Mouse (Mus musculus) megakaryocyte-erythroid progenitor cell, adult 5-6 weeks (primary cell): ENCODE data around the gene Cux1. TPM values are rescaled to one million over a fixed set of nuclear protein-coding genes. Genes with fewer than 3 reads are reported as not detected.
A peak's percentile ranks its signal among the peaks of the same experiment; 100 is the strongest.
"Not testable (repeated sequence)": the region's sequence is repeated elsewhere in the genome, so short reads cannot be mapped to it uniquely, and the experiment has no call there.

Source experiments
- ATAC-seq: replicated peaks from 2 replicates; pipeline ENCODE4 v1.8.0; 2016; ENCODE audit warnings: mild to moderate bottlenecking, inconsistent platforms; ENCODE audit not compliant: severe bottlenecking, poor library complexity, low FRiP score, low TSS enrichment
- total RNA-seq, 2 experiments: library from RNA; stranded (forward) in 1 of 2; stranded (reverse) in 1 of 2; fragments of 200-1000, 215-1000 nt in 1 of 2; fragments of >200 nt in 1 of 2; fragmentation: Nextera tagmentation in 1 of 2; gene quantifications; 2 replicates each; pipeline ENCODE4 v1.2.3; 2014 to 2017

The Cux1 gene
- total RNA-seq, 2 experiments from 2014 or later, result 97.0 to 105 TPM

DNA sequence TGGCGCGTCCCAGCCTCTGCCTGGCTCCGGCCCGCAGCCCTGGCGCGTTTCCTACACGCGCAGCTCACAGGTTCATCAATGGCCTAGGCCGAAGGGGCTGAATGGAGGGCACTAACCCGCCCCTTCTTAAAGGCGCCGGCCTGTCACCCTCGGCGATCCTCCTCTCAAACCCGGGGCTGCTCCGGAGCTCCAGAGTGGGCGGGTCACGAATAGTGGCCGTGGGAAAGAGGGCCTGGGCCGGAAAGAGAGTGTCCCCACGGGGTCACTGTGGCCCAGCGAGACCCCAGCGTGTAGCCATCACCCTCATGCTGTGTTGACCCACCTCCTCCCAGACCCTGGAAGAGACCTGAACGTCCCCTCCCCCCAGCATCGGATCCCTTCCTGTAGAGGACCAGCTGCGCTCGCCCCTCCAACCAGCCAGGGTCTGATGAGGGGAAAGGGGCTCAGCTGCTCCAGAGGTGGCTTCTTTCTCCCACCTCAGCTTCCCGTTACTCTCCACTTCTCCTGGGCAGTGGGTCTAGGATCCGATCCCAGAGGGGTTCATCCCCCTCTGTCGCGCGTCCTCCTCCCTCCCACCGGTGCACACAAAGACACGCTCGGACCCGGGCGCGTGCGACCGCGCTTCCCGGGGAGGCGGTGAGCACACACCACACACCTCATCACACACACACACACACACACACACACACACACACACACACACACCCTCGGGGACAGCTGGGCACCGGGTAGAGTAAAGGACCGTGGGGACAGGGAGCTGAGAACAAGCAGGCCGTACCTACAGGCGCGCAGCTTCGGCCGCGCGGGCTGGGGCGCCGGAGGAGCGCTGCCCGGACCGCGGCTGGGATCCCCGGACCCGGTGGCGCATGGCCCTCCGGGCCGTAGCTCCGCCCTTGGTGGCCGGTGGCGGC lies 323.2 kb downstream of the Cux1 start:
- ATAC-seq, result 0 out of 2 replicates have a peak, but pooled peaks have one; percentile 11

DNA sequence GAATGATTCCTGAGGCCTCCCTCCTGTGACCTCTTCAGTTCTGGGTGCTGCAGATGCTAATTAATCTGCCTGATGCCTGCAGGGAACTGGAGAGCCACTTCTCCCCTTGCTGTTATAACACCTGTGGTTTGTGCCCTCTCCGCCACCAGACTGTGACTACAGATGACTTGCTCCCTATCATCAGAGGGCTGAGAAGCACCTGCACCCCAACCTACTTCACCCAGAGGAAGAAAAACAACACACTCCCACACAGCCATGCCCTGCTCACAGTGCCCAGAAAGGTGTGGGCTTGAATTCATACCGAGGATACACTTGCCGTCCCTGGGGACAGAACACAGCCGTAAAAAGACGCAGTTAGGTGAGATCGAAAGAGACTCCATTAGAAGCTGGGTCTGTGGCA lies 326.1 kb downstream of the Cux1 start:
- no peak for ATAC-seq

- no peak for ATAC-seq
These were observed 326.9 kb downstream of the Cux1 start for GRCm38 (mm10) chr5:136240381-136240780.

GRCm38 (mm10) chr5:136237607-136238006 lies 329.7 kb downstream of the Cux1 start:
- ATAC-seq, result 0 out of 2 replicates have a peak, but pooled peaks have one; percentile 15

GRCm38 (mm10) chr5:136236611-136237010 lies 330.7 kb downstream of the Cux1 start:
- no peak for ATAC-seq

DNA sequence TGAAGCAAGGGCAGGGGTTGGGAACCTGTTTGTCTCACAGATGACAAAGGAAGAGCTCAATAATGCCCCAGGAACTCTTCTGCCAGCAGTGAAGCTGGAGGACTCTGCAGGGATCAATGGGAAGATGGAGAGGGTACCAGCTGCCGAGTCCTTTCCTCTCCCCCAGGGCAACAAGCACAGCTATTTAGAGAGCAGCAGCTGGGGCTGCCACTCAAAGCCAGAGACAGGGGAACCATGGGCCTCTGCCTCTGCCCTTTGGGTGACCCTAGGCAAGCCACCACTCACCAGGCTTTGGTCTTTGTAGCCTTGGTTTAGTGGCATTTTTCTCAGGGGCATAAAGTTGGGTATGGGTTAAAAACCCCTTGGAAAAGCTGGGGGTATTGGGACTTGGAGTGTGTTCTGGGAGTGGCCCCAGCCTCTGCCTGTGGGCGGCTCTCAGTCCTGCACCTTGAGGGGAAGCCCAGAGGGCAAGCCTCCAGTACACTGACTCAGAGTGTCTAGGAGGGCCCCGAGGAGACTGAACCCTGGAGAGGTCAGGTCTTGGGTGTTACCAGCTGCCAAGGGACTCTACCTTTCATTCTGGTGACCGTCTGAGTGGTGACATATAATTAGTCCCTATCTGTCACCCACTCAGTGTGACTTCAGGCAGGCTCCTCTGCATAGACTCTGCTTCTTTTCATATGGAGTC lies 336.8 kb downstream of the Cux1 start:
- ATAC-seq, result no peak

DNA sequence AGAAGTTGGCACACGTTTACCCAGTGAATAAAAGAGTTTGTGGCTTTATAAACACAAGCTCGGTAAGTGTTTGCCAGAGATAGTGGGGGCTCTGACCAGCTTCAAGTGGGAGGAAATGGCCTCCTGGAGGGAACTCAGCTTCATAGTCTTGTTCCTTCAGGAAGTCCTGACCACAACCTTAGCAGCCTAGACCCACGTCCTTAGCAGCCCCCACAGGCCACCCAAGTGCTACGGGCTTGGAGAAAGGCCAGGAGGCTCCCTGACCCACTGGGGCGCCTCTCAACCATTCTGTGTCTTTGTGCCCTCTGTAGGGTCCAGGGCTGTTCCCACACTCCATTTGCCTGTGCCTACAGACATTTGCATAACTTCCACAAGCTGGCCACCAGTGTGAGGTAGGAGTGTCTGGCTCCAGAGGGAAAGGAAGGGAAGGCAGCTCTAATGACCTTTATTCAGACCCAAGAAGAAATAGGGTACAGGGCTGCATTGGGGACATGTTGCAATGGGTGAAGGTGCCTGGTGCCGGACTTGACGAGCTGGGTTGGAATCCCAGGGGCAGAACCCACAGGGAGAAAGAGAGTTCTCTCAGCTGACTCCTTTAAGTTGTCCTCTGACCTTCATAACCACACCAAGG lies 340.9 kb downstream of the Cux1 start:
- peak; percentile 43; the same call in 1 of the 2 replicates for ATAC-seq

GRCm38 (mm10) chr5:136218585-136218984 lies 348.7 kb downstream of the Cux1 start:
- ATAC-seq, result no peak

GRCm38 (mm10) chr5:136217932-136218381 lies 349.3 kb downstream of the Cux1 start:
- ATAC-seq, result no peak

GRCm38 (mm10) chr5:136217004-136217665 lies 350.2 kb downstream of the Cux1 start:
- no peak for ATAC-seq

DNA sequence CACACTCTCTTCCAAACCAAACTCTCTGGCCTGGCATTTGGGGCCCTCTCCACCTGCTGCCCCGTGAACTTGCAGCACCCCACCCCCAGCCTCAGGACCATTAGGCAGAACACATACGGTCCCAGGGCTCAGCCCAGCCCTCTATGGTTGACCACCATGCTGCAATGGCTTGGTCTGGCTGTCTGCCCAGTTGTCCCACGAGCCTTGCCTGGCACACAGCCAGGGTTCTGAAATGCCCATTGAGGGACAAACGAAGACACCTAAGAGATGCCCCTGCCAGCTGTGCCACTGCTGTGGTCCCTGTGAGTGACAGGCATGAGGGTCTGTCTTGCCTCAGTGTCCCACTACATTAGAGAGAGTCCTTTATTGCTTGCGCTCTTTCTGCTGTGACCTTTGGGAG lies 351.3 kb downstream of the Cux1 start:
- no peak for ATAC-seq

- ATAC-seq, result no peak
These were observed 352.1 kb downstream of the Cux1 start for GRCm38 (mm10) chr5:136215211-136215610.

- ATAC-seq, result no peak
These were observed 353.6 kb downstream of the Cux1 start for GRCm38 (mm10) chr5:136213716-136214115.

DNA sequence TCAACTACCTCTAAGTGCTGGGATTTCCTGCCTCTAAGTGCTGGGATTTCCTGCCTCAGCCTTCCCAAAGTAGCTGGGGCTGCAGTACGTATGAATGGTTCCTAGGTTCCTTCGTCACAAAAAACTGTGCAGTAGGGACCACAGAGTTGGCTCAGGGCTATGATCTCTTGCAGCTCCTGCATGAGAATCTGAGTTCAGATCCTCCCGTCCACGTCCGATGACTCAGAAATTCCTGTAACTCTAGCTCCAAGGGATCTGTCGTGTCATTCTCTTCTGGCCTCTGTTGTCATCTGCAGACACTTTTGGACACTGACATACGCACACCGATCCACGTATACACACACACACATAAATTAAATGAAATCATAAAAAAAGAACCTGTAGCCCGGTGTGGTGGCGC lies 354.6 kb downstream of the Cux1 start:
- no peak for ATAC-seq

GRCm38 (mm10) chr5:136211341-136212102 lies 355.8 kb downstream of the Cux1 start:
- not testable (repeated sequence) for ATAC-seq

DNA sequence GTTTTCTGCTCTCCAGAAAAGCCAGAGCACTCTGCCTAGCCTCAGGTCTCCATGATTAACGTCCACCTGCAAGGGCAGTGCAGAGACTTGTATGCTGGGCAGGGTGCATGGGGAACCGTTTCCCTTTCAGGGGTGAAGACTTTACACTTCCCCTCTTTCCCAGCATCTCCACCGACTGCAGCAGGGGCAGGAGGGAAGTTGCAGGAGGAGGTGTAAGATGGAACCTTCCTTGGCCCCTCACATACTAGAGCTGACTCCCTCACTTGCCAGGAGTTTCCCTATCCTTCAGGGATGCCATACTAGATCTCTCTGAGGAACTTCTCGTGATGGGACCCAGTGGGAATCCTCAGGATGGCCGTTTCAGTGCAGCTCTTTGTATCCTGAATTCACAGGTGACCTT lies 356.7 kb downstream of the Cux1 start:
- no peak for ATAC-seq

DNA sequence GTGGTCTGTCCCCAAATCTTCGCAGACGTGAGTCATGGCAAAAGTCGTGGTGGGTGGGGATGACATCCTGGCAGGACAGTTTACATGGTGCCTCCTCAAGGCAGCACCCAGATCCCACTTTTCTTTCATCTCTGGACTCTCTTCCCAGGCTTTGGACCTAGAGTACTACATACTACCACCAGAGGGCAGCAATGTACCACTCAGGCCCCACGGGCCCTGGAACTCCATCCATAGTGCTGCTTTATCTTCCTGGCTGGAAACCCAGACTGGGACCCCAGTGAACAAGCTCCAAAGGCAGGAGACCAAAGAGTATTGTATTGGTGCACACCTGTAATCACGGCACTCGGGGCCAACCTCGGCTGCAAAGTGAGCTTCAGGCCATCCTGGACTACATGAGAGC lies 365.5 kb downstream of the Cux1 start:
- ATAC-seq, result peak; percentile 50

GRCm38 (mm10) chr5:136199526-136199925 lies 367.8 kb downstream of the Cux1 start:
- ATAC-seq, result no peak
